Mouse (Mus musculus) olfactory bulb, adult 2 months (tissue): ENCODE measurements at regions not wholly inside any gene's neighbourhood (a gene's known extent, or its start where the extent isn't known, plus 50 kb on each side); places are given as distances from the start of the nearest gene placed in this dataset.

Experiments used
- CTCF ChIP-seq: fragments of 200-500 bp; IDR thresholded peaks from 2 replicates; pipeline ENCODE4 v1.5.1; 2012; ENCODE audit warnings: low read depth, mild to moderate bottlenecking, low read length, moderate library complexity; ENCODE audit not compliant: insufficient read depth
- POLR2A ChIP-seq: fragments of 200-500 bp; IDR thresholded peaks from 2 replicates; pipeline ENCODE4 v1.6.1; 2012; ENCODE audit warnings: mild to moderate bottlenecking, low read depth, low read length, moderate library complexity; ENCODE audit not compliant: insufficient read depth

- TF ChIP-seq CTCF (no peak), POLR2A (no peak)
These were observed 143.3 kb upstream of the Cadm1 start for GRCm38 (mm10) chr9:47386646-47387045.
